Mouse (Mus musculus) megakaryocyte, adult 5-6 weeks (primary cell): Measurements from ENCODE around the gene Gp9. TPM values are rescaled to one million over a fixed set of nuclear protein-coding genes. Genes with fewer than 3 reads are reported as not detected.

Source experiments
- ATAC-seq: 2 replicates; pipeline ENCODE4 v1.8.0; 2016; ENCODE audit warnings: mild to moderate bottlenecking, inconsistent platforms; ENCODE audit not compliant: poor library complexity, severe bottlenecking
- total RNA-seq, 2 experiments: library from RNA; stranded (forward) in 1 of 2; stranded (reverse) in 1 of 2; fragments of 153-499, 151-499 nt in 1 of 2; fragments of 221-1000, 200-1000 nt in 1 of 2; gene quantifications; 2 replicates each; pipeline versions ENCODE4 v1.2.3 to v1.2.4; 2015 to 2017

The Gp9 gene
- total RNA-seq, 2 experiments from 2014 or later, result 0.16 to 0.59 TPM

GRCm38 (mm10) chr6:87786621-87787020 lies 8.7 kb downstream of the Gp9 start:
- ATAC-seq, result no peak

DNA sequence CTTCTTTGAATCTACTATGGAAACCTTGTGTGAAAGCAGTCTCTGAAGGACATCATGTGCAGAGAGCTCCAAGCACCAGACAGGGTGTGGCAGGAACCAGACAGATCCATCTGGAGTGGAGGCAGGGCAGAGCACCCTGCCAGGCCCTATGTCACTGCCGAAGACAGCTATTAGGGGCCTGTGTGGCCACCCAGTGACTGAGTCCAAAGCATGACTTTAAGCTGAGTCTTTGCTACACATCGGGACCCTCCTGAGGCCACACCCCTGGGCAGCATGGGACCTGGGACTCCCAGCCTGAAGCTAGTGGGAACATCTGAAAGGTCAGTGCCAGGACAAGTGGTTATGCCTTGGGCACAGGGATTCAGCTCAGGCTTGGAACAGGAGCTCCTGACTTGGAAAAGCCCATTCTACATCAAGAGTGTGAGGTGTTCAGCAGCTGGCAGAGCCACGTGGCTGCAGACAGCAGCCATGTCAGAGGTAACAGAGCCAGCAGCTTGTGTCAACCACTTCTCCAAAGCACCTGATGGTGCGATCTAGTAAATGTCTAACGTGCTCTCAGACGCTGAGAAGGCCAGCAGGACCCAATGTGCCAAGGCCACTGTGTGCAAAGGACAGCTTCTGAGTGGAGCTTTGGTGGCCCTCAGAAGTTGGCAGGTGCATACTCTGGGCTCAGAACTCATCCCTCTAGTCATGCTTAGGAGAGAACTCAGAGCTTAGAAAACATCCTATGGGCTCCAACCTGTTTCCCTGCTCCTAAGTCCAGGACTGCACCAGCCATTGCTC lies 9.4 kb downstream of the Gp9 start:
- ATAC-seq, result no peak

GRCm38 (mm10) chr6:87788266-87788895 lies 10.5 kb downstream of the Gp9 start:
- ATAC-seq, result no peak

DNA sequence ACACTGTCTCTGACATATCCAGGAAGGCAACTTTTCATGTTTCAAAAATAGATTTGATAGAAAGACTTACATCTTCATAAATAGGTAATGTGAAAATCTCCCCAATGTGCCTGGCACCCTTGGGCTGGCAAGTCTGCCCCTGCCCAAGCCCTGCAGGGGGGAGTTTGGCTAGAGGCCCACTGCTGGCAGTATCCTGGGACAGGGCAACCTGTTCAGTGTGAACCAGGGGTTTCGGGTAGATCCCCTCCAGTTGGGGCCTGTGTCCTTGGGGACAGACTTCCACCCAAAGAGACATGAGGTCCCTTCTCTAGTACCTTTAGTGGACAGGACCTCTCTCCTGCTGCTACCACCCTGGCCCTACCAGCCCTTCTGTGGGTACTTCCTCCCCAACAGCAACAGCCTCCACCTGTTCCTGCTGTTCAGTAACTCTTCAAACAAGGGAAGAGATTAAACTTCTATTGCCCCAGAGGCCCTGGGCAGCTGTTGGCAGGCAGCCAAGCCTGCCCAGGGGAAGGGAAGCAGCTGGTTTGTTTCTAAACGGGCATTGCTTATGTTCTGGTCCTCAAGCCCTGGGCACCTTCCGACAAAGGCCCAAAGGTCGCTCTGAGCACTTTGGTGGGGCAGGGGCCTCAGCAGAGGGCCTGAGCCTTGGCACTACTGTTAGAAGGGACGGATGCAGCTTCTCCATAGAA lies 11.2 kb downstream of the Gp9 start:
- peak; percentile 59 for ATAC-seq

DNA sequence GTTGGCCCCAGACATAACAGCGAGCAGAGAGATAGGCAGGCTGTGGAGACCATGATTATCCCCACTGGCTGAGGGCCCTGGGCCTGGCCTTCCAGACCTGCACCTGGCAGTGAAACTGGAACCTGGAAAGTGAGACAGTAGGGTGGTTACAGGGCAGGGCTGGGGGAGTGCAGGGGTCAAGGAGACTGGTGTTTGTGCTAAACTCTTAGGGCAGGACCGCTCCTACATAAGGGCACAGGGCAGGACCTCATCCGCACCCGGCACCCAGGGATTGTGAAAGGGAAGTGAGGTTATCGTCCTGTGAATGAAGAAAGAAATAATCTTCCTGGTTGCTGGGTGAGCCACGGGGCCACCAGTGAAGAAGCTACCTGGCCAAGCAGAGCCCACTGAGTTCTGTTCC lies 11.9 kb downstream of the Gp9 start:
- peak; percentile 43 for ATAC-seq

GRCm38 (mm10) chr6:87790779-87791480 lies 13.1 kb downstream of the Gp9 start:
- peak; percentile 69 for ATAC-seq

- ATAC-seq, result no peak
Measured at GRCm38 (mm10) chr6:87791826-87792225, 14.0 kb downstream of the Gp9 start.

GRCm38 (mm10) chr6:87793821-87794510 lies 16.1 kb downstream of the Gp9 start:
- no peak for ATAC-seq

DNA sequence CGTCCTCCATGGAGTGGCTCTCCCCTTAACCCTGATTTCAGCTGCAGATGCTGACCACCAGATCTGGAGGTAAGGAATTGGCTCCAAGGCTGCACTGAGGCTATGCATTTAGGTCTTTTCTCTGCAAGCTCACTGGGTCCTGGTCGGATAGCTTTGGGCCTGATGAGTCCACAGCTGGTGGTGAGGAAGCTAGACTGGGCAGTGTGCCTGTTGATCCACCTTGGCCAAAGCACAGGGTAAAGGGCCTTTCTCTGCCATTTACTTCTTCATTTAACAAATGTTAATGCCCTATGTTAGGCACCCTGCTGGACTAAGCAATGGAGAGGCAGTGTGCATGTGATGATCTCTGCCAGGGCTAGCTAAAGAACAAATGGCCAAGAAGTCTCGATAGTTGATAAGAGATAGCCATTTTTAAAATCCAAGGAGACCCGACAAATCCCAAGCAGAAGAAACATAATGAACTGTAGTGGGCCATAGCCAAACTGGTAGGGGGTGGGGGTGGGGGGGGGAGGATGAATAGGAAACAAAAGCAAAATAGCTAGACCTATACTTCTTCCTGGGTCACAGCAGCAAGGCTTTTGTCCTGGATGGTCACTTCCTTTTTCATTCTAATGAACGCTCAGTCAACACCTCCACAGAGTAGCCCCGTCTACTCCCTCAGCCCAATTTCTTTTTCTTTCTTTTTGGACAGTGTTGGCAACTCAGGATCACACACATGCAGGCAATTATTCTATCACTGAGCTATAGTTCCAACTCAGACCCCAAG lies 17.7 kb downstream of the Gp9 start:
- ATAC-seq, result no peak

DNA sequence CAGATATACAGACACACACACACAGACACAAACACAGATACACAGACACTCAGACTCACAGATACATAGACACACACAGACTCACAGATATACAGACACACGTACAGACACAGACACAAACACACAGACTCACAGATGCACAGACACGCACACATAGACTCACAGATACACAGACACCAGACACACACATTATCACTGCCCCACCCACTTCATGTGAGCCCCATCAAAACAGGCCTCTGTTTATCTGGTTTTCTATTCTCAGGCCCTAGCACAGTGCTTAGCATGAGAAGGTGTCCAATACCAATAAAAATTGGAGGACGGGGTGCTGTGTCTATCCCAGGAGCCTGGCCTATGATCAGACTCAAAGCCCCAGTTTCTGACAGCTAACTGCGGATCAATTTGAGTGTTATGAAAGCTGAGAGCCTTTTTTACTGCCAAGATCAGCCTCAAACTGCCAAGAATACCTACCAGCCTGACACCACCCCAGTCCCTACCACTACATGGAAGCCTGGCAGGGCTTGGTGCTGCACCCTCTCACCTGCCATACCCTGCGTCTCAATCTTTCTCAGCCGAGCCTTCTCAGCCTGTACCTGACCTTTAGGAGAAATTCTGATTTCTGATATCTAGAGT lies 18.5 kb downstream of the Gp9 start:
- ATAC-seq, result no peak

GRCm38 (mm10) chr6:87797321-87797720 lies 19.4 kb downstream of the Gp9 start:
- ATAC-seq, result no peak

DNA sequence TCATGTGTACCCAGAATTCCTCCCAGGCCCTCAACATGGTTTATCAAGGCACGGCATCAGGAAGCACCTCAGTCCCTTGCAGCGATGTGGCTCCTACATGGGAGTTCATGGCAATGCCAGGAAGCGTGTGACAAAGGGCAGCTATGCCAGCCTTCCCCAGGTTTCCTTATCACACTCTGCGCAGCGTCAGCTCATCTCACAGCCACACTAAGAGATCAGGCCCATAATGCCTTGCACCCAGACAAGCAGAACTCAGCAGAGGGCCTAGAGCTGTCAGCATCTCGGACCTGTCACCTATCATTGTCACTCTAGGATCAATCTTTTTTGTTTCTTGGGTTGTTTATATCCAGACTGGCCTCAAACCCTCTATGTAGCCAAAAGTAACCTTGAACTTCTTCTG lies 21.7 kb downstream of the Gp9 start:
- ATAC-seq, result no peak

- ATAC-seq, result peak; percentile 53
Measured at GRCm38 (mm10) chr6:87802462-87802861, 24.6 kb downstream of the Gp9 start.

- ATAC-seq, result no peak
Measured at GRCm38 (mm10) chr6:87804036-87804435, 26.2 kb downstream of the Gp9 start.

GRCm38 (mm10) chr6:87804886-87805285 lies 27.0 kb downstream of the Gp9 start:
- ATAC-seq, result no peak

DNA sequence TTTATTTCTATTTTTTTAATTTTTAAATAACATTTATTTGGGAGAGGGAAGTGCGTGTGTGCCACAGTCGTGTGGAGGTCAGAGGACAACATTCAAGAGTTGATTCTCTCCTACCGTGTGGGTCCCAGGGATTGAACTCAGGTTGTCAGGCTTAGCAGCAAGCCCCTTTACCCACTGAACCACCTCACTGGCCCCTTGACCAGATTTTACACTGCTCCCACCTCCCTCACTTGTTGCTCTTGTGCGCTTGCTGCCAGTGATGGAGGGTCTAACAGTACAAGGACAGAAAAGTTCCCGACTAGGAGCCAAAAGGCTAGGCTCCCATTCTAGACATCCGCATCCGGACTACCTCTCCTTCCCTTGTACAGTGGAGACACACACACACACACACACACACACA lies 27.6 kb downstream of the Gp9 start:
- no peak for ATAC-seq

DNA sequence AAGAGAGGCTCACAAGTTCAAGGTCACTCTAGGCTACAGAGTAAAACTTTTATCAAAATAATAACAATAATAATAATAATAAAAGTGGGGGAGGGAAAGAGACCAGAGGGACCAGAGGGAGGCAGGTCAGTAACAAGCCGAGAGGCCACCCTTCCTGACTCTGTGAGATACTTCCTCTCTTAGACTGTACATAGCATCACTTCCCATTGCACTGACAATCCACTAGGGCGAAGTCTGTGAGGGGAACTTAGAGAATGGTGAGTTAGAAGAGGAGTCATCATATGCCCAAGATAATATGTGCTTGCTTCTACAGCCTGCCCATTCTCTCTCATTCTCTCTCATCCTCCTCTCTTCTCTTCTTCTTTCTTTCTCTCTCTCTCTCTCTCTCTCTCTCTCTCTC lies 28.2 kb downstream of the Gp9 start:
- peak; percentile 76 for ATAC-seq

- ATAC-seq, result no peak
Measured at GRCm38 (mm10) chr6:87806857-87807256, 29.0 kb downstream of the Gp9 start.

DNA sequence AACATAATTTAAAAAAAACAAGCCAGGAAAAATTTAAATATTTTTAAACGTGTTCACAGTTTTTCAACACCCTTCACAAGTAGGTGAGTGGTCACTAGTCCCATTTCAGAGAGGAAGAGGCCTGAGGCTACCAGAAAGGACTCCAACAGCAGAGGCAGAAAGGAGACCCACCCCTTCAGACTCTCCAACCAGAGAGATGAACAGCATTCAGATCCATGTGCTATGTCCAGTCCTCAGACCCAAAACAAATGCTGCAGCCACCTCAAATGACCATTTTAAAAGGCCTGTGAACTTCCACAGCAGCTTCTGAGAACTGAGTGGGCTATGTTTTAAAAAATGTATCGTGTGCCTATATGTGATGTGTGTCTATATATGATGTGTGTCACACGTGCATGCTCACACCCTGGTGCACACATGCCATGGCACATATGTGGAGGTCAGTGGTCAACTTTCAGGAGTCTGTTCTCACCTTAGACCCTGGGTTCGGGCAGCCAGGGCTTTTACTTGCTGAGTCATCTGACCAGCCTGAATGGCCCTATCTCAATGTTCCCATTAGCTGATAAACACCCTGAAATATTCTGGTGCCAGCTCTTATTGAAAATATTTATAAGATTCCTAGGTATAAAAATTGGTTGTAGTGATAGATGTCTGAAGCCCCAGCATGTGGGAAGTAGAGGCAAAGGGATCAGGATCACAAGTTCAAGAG lies 30.0 kb downstream of the Gp9 start:
- no peak for ATAC-seq
